Mouse (Mus musculus): Measurements from ENCODE around the gene Laptm5.
A peak's percentile ranks its signal among the peaks of the same experiment; 100 is the strongest.

Gene Laptm5

GRCm38 (mm10) chr4:130899782-130900427, 13.0 kb upstream of the Laptm5 start:
- DNase-seq (ENCODE audit: low spot score): peak; percentile 40

DNA sequence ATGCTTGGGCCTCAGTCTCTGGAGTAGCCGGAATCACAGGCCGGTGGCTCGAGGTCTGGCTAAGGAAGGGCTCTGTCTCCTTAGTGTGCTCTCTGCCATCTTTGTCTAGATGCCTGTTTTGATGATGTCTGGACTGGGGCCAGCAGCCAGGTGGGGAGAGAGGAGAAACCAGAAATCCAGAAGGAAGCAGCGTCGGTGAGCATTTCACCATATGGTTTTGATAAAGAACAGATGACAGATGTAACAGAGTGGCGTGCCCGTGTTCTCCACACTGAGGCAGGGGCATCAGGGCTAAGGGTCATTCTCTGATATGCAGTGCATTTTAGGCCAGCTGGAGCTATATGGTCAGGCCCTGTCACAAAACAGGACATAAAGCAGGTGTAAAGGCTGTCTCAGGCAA, 12.2 kb upstream of the Laptm5 start:
- no peak for DNase-seq (ENCODE audit: low spot score)

DNA sequence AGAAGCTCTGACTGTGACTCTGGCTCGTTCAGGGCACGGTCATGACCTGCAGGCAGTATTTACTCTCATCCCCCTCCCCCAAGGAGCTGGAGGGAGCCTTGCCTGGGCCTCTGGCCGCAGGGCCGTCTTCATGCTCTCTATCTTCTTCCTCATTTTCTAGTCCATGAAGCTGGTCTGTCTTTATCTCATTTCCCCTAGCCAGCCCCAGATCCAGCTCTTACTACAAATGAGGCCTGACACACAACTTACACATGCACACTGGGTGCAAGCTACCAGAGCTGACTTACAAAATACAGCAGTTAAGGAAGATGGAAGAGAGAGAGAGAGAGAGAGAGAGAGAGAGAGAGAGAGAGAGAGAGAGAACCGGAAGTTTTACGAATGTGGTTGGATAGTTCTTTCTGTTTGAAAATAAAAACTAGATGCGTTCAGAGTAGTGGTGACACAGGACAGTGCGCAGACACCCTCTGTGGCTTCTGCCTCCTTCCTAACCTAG, 10.6 kb upstream of the Laptm5 start:
- no peak for DNase-seq (ENCODE audit: low spot score)

DNA sequence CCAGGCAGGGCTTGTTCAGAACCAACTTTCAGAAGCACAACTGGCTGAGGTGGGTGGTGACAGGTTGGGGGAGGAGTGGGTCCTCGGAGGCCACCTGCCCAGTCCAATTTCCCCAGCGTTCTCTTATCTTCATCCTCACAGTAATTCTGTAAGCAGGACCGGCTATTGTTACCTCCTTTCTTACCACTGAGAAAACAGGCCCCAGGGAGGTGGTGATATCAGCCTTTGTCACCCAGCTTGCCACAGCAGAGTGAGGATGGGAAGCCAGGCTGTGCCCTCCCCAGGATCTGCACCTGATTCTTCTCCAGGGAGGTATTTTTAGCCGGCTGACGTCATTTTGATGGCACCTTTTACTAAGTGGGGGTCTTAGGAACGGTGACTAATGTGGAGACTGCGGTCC, 7.9 kb upstream of the Laptm5 start:
- DNase-seq (ENCODE audit: low spot score): no peak

DNA sequence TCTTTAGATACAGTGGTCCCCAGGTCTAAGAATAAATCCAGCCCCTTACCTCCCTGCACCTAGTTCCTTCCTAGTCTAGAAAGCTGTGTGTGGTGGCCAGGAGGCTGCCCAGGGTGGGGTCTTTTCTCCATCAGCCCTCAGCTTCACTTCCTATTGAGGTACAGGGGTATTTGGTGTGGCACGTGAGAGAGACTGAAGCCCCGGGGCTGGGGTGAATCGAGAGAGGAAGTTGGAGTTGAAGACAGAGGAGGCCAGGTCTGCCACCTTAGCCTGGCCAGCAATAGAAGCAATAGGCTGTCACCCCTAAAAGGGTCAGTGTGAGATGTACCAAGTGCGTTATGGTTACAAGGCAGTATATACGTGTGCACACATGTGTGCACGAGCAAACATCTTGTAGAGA, 7.0 kb upstream of the Laptm5 start:
- DNase-seq (ENCODE audit: low spot score): no peak

- no peak for DNase-seq (ENCODE audit: low spot score)
Measured at GRCm38 (mm10) chr4:130906296-130906695, 6.6 kb upstream of the Laptm5 start.

DNA sequence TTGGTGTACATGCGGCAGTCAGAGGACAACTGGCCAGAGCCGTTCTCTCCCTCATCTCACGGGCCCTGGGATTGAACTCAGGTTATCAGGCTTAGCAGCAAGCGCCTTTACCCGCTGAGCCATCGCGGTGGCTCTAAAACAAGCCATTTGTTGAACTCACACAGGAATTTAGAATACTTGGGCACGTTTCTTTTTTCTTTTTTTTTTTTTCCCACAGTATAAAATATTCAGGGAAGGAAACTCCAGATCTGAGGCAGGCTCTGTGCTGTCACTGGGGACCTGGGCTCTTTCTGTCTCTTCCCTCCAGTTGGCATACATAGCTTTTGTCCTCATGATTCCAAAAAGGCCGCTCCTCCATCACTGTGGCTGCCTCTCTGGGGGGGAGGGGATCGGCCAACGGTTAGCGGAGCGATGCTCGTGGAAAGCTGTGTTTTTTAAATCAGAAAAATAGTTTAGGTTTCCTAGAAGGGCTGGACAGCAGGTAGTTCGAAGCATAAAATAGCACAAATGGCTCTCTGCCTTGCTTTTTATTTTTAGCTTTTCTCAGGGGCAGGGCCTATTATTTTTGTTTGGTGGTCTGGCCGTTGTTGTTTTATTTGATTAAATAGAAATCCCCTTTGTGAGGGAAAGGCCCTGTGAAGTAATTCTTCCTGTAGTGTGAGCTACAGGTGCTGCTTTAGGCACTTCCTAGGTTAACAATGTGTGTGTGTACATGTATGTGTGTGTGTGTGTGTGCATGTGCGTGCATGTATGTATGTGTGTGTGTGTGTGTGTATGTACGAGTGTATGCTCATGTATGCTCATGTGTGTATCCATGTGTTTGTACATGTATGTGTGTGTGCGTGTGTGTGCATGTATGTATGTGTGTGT, 5.5 kb upstream of the Laptm5 start:
- DNase-seq (ENCODE audit: low spot score): no peak

- DNase-seq (ENCODE audit: low spot score): no peak
Measured at GRCm38 (mm10) chr4:130908133-130908532, 4.8 kb upstream of the Laptm5 start.

DNA sequence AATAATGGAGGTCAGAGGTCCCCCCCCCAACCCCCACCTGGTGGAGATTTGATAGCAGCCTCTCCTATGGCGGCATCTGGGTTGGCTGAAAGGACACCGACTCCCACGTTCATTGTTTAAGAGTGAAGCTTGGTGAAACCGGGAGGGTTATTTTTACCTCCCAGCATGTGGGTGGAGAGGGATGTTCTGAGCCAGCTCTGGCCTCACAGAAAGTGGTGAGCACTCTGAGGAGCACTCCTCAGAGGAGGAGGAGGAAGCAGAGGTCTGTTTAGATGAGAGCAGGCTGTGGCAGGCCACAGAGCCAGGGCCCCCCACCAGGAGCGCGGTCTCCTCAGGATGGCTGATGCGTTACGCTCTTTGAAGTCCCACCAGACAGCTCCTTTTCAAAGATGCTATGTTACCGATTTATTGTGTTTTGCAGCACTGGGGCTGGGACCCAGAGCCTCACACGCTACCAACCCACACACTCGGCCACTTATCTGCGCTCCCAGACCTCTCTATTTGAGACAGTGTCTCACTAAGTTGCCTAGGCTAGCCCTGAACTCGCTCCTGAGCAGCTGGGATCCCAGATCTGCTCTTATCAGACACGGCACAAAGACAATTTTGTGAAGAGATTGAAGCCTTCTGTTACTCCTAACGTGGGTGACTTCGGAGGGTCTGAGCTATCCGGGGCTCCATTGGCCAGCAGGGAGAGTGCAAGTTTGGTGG, 3.6 kb upstream of the Laptm5 start:
- DNase-seq (ENCODE audit: low spot score): no peak

DNA sequence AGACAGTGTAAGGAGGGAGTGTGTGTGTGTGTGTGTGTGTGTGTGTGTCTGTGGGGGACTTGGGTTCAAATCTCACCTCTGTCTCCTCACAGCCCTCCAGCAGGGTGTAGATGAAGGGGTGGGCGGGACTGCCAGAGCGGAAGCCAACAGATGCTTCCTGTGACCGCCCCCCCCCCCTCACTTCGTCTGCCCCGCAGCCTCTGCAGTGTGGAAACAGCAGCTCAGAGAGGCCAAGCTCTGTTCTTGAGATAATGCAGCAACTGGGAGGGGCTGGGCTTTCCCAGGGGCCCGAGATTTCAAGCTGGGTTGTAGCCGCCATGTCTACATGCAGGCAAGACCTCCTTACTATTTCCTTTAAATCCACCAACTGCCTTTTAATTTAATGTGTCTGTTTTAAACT, 2.3 kb upstream of the Laptm5 start:
- DNase-seq (ENCODE audit: low spot score): no peak

DNA sequence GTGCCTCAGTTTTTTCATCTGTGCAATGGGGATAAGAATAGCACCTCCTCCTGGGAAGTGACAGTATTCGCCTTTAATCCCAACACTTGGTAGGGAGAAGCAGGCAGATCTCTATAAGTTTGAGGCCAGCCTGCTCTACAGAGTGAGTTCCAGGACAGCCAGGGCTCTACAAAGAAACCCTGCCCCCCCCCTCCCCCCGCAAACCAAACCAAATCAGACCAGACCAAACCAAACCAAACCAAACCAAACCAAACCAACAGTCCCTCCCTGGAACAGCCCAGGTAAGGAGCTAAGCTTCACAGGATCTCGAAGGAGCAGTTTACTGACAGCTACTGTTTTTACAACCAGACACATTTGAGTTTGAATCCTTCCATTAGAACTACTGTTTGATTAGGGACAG, 299 bp upstream of the Laptm5 start:
- no peak for DNase-seq (ENCODE audit: low spot score)

- DNase-seq (ENCODE audit: low spot score): no peak
Measured at GRCm38 (mm10) chr4:130913511-130913910, 586 bp downstream of the Laptm5 start.

DNA sequence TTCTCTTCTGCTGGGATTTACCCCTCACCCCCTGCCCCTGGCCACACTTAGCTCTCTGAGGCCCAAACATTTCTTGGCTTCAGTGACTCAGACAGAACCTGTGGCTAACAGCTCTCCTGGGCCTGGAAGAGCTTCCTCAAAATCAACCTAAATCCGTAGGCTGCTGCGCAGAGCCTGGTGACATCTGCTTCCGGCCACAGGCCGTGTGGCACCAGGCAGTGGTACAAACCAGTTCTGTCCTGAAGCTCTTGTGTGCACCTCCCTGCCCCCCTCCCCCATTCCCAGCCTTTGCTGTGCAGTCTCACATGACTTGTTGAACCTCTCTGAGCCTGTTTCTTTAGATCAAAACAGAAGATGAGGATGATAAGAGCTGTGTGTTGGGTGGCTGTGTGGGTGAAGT, 1.1 kb downstream of the Laptm5 start:
- peak; percentile 50 for DNase-seq (ENCODE audit: low spot score)

DNA sequence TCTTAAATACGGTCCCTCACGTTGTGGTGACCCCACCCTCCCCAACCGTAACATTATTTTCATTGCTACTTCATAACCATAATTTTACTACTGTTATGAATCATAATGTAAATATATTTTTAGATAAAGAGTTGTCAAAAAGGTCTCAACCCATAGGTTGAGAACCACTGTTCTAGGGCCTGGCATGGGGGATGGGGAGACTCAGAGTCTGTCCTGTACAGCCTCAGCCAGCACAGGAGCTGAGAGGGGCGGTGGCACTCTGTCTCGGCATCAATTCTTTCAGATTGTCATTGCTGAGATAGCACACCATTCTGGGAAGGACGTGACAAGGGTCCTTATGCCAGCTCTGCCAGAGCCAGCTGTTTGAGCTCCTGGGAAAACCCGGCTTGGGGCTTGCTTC, 1.6 kb downstream of the Laptm5 start:
- no peak for DNase-seq (ENCODE audit: low spot score)

- DNase-seq (ENCODE audit: low spot score): no peak
Measured at GRCm38 (mm10) chr4:130915006-130915667, 2.2 kb downstream of the Laptm5 start.

- no peak for DNase-seq (ENCODE audit: low spot score)
Measured at GRCm38 (mm10) chr4:130915668-130916035, 2.7 kb downstream of the Laptm5 start.

- DNase-seq (ENCODE audit: low spot score): no peak
Measured at GRCm38 (mm10) chr4:130916639-130917038, 3.7 kb downstream of the Laptm5 start.

GRCm38 (mm10) chr4:130917564-130917963, 4.6 kb downstream of the Laptm5 start:
- DNase-seq (ENCODE audit: low spot score): no peak

DNA sequence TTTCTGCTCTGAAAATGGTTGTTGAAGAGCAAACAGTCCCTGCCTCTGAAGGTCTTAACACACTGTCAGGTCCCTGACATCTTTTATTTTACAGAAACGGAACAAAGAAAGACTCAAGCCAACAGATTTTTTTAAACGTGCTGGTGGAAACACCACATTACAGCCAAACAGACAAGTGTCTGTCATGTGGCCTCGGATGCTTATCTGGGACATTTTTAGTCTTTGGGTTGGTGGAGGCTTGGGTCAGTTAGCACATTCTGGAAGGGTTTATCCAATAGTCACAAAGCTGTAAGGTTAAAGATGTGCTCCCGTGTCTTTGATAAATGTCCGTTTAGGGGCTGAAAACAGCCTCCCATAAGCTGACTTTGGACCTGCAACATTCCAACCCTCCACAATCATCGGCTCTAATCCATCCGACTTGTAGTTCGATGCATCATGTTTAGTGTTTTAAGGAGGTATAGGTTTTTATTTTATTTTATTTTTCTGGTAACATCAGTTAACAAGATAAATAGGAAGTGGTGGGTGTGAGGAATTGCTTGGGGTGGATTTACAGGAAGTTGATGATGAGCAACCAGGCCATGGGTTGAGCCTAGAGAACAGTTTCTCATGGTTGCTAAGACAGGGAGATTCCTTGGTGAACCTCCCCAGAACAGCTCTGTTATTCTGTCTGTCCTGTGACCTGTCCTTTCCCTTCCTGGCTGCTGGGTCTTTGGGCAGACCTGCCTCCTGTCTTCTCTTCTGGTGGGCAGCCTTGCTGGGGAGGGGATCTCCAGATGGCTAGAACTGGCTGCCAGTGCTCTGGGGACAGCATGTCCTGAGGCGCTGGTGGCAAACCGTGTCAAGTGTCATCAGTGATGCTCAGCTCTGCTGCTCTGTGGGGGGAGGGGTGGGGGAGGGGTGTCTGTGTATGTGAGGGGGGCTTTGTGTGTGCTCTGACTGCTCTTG, 6.2 kb downstream of the Laptm5 start:
- no peak for DNase-seq (ENCODE audit: low spot score)

DNA sequence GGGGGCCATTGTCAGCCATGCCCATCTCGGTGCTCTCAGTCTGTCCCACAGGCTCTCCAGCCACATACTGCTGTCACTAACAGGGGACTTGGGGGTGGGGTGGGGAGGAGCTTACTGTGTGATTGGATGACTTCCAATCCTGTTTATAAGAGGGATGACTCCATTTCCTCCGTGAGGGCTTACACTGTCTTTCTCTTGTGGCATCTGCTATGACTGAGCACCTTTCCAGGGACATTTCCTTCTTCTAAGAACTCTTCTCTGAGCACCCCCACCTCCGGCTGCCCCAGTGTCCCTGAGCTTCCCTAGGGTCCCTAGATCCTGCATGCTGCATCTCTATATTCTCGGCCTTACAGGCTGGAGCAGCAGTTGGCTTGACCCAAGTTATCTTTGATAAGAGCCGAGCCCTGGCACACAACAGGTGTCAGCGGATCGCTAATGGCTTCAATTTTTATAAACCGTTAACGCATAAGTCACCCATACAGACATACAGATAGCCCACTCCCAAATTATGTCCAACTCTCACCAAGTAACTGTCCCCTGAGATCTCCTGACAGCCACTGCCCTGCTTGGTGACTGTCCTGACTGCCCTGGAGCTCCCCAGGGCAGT, 6.9 kb downstream of the Laptm5 start:
- DNase-seq (ENCODE audit: low spot score): no peak
